Mouse (Mus musculus) kidney, adult 8-10 months (tissue): ENCODE measurements around the gene Itgb3.

Experiments used
- DNase-seq, 2 experiments: peaks; one replicate each; pipeline ENCODE4 v3.0.0; 2022

The Itgb3 gene

DNA sequence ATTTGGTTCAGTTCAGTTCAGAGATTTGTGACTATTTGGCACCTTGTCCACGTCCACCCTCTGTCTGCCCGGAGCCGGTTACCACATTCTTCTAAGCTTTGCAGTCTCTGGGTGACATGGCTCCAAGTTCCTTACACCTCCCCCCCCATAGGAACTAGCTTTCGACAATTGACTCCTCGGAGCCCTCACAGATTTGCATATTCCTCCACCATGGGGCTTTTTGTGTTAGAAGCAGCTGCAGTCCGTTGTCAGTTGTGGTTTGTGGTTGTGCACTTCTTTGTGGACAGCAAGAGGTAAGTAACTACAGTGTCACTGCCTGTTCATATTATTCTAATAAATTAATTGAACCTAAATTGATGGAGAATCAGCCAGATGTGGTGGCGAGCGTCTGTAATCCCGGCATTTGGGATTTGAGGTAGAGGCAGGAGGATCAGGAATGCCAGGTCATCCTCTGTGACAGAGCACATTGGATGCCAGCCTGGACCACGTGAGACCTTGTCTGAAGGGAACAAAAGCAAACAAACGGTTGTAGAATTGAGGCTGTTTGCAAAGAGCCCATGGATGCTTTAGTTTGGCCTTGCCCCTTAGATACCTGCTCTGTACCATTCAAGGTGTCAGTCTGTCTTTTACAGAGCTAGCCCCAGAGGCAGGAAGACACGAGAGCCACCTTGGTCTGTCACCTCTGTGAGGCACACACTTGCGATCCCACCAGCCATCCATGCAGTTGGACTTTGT is 25.0 kb upstream of the Itgb3 start:
- DNase-seq = no peak

DNA sequence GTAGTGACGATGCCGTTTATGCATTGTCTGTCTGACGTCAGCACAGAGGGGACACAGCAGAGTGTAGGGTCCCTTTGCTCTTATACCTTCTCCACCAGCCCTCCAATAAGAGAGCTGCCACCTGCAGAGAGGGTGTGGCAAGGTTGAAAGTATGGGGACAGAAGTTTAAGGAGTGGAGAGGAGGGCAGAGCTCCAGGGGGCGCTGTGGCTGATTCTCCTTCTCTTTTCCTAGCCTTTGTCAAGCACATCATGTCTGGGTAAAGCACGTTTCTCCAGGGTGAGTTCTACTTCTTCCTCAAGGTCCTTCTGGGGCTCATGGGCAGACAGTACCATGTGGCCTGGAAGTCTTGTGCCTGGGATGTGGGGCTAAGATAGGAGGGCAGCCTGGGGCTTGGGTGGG is 22.3 kb upstream of the Itgb3 start:
- no peak for DNase-seq

DNA sequence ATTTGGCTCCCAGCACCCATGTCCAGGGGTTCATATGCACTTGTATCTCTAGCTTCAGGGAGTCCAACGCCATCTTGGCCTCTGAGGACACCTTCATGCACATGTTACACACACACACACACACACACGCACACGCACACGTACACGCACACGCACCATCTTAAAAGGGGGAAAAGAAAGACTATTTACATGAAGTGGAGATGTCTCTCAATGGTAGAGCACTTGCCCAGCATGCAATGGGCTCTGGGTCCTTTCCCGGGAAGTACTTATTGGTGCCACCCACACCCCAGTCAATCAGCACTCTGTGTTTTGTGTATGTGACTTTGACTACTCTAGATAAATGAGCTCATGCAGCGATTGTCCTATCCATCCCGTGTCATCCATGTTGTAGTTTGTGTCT is 19.9 kb upstream of the Itgb3 start:
- DNase-seq = no peak

DNA sequence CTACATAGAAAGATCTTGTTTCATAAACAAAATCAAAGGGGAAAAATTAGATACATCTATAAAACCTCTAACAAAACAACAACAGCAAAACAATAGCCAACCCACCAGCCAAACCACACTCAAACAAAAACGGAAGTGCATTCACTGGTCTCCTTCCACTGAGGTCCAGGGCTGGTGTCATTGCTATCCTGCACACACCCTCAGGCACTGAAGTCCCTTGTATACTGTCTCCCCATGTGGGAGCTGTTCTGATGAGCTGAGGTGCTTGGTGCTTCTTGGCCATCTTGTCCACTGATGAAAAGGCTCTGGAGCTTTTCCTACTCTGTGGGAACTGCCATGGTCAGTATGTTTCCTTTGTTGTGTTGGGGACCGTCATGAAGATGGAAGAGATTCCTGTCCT is 19.3 kb upstream of the Itgb3 start:
- DNase-seq = no peak

DNA sequence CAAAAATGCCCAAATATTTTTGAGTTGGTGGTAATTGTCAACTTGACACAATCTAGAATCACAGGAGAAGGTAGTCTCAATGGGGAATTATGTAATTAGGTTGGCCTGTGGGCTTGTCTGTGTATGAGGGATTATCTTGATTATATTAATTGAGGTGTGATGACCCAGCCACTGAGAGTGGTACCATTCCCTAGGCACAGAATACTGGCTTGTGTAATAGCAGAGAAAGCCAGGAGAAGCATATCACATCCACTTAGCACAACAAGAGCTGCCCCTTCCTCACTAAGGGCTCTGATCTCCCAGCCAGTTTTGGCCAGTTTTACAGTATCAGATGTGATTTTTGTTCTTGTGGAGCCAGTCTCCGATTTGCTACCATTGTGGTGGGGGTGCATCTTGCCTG is 18.2 kb upstream of the Itgb3 start:
- DNase-seq = no peak

DNA sequence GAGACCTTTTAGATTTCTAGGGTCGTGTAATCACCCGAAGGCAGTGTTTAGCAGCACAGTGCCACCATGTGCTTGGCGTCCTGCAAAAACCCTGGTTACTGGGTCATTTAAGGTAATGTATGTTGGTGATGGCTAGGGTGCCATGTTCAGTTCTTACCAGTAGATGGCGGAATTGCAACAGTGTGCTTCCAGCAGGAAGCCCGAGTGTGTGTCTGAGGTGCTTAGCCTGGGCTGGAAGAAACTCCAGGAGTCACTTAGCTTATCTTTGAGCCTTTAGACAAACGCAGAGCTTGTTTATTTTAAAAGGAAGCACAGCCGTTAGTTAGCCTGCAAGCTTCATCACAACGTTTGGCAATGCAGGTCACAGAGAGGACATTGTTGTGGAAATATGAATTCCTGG is 17.7 kb upstream of the Itgb3 start:
- DNase-seq = peak; percentile 73 to 81

DNA sequence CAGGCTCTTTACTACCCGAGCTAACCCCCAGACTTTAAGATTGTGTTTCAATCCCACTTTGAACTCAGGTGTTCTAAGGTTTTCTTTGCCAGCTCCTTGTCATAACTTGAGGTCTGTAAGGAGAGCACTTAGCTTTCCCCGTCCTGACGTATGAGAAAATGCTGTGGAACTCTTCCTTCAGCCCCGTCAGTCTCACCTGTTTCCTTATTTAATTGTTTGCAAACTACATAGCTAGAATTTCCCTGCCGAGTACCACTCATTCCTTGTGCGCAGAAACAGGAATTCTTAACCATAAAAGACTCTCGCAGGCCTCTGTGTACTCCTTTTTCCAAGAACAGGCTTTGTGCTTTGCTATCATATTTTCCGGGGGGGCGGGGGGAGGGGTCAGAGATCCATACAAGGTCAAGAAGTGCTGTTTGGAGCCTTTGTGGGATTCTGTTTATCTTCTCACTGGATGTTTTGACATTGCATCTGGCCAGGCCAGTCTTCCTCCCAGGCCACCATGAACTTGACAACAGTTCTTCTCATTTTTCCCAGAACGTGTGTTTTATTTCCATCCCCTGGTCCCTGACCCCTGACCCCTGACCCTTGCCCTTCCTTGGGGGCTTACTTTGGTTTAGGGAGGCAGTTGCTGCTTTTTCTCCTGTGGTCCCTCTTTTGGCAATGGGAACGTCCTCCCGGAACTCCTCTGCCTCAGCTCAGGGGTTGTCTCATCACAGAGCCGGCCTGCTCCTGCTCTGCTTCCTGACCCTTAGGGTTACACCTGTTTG is 15.5 kb upstream of the Itgb3 start:
- DNase-seq = no peak

DNA sequence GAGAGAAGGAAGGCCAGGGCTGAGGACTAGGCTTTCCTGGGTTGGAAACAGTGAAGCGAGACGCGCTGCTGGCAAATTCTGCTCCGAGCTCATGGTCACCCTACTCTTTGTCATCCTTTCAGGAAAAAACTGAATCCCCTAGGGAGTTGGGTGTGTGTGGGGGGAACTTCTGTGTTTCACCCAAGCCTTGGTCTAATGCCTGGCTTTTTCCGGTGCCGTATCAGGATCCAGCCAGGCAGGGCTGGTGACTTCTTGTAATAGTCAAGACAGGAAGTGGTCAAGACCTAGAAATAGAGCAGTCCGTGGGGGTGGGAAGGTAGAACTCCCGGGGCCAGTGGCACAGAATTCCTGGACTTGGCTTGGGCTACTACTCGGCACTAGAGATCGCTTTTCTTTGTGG is 11.4 kb upstream of the Itgb3 start:
- DNase-seq = peak; percentile 18 to 24

DNA sequence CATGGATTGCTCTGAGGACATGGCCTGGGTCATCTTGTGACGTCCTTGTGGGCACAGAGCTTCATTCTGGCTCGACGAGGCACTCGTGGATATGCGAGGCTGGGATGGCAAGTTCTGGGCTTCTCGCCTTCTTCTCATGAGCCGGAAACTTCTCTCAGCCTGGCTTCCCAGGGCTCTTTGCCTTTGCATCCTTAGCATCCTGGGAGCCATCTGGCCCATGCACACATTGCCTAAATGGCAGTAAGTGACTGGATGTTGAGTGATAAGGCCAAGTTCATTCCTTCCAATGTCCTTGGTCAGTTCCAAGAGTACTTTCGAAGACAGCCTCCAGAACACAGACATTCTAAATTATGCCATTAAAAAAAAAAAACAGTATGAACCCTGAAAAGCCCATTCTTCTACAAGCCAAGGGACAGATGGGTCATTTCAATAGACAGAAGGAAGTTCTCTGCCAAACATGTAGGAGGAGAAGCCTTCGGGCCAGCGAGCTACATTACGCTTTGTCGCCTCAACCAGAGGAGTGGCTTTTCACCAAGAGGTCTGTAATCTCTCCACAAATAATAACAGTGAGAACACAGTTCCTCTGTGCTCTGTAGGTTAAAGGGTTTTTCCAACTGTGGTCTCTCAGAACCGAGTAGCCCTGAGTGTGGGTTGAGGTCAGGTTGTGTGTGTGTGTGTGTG is 8.4 kb upstream of the Itgb3 start:
- peak in 1 of 2 experiments; percentile 9 for DNase-seq

DNA sequence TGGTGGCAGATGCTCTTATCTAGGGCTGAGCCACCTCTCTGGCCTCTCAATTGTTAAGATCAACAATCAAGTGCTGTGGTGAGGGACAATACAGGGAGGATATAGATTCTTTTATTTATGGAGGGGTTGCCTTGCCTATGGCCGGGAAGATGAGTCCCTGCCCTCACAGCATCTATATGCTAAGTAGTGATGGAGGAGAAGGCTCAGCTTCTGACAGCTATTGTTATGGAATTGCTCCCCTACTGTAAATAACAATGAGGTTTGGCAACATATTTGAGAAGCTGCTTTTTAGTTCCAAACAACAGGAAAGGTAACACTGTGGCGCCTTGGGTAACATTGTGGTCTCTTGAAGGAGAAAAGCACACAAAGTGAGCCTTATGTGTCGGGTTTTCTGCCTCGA is 7.1 kb upstream of the Itgb3 start:
- DNase-seq = no peak

DNA sequence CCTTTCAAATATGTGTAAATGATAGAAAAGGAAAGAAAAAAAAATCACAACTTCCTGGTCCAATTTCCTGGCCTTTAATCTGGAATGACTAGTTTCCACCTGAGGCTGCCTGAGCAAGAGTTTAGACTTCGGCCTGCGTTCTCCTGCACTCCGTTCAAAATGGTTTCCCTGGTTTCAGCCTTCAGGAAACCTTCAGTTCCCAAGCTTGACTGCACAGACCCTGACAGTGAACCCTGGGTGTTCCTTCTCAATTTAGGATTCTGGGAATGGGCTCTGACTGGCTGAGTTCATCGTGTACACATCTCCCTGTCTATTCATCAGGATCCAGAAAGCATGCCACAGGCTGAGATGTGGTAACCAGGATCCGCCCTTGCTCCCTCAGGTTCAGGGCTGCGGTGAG is 3.6 kb upstream of the Itgb3 start:
- no peak for DNase-seq

DNA sequence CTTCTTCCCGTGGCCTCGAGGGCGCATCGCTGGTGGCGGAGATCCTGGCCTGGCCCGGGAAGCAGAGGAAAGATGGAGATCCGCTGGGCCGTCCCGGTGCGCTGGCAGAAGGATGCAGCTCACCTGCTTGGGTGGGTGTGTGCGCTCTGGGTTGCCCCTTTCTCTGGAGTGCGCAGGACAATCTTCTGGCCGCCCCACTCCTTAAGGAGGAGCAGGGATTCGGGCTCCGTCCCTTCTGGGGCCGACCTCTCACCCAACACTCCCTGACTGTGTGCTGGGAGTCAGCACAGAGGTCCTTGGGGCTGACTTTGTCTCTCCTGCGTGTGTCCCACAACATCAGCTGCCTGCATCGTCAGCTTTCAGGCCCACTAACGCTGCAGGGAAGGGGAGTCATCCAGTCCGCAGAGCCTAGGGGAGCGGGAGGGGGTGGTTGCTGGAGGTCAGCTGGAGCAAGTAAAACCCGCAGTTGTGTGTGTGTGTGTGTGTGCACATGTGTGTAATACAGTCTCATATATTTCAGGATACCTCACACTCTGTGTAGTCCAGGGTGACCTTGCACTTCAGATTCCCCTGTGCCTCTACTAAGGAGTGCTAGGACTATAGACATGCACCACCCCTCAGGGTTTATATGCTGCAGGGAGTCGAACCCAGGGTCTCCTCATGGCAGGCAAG is 585 bp downstream of the Itgb3 start:
- DNase-seq = no peak

DNA sequence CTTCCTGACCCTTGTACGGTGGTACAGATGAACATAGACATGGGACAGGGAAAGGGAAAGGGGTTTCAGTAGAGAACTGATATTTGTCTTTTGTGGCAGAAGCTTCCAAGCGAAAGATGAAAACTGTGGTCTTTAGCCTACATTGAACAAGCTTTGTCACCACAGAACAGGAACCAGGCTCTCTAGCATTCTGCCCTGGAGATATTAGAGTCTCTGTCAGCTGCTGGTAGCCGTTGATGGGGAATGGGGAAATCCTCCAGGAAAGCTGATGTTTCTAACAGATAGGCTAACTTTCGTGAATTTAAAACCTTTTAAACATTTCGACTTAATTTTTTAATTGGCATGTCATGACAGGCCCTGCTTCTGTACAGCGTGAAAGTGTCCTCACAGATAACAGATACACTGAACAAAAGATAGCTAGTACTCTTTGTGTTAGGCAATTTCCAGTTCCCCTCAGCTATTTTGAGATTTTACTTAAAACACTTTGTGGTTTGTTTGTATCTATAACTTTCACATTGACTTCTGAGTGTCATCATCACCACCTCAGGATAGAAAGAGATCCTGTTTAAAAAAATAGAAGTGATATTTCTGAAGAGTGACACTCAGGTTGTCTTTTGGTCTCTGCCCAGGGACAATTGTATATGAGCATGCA is 1.4 kb downstream of the Itgb3 start:
- no peak for DNase-seq

DNA sequence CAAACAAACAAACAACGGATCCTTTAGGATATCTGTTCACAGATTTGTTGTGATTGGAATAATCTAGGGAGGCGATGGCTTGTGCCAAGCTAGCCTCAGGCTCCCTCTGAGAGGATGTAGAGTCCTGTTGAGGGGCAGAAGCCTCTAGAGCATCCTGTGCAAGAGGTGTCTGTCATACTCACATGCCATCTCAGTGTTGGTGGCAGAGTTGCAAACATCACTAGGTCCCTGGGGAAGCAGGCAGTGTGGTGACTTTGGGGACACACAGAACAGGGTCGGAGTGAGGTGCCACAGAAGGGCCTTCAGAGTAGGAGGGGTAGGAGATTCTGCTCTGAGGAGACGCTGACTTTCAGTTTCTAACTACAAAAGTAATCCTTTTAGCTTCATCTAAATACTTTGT is 1.9 kb downstream of the Itgb3 start:
- DNase-seq = no peak

DNA sequence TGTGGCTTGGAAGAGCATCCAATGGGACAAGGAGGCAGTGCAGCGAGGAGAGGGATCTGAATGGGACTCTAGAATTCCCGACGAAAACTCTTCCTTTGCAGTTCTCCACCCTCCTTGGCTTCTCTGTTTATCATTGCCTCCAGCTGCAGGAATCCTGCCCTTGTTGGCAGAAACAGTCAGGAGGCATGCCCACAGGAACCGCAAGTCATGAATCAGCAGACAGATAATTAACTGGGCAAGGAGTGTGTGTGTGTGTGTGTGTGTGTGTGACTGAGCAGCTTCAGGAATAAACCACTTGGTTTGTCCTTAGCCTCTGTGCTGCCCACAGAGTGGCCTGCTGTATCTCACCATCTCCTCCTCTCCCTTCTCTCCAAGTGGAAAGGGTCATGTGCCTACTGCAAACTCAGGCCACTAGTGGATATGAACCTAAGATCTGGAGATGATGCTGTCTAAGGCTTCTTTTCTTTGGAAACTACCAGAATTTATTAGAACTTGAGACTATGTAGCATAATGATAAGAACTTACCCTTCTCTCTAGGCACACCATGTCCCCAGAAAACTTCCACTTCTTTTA is 3.9 kb downstream of the Itgb3 start:
- DNase-seq = peak; percentile 47 to 60

DNA sequence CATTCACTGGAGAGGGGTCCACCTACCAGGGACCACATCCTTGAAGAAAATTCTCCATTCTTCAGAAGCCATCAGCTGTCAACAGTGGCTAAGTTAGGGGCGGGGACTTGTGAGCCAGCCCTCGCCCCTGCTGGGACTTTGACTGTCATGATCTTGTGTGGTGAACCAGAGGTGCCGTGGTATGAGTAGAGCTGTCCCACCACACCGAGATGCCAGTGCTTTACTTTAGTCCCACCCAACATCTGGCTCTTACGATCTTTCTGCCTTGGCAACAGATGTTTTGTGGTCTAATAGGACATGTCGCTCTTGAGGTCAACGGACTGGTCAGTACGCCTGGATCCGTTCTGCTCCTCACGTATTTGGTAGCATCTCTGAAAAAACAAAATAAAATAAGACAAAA is 5.8 kb downstream of the Itgb3 start:
- DNase-seq = no peak

DNA sequence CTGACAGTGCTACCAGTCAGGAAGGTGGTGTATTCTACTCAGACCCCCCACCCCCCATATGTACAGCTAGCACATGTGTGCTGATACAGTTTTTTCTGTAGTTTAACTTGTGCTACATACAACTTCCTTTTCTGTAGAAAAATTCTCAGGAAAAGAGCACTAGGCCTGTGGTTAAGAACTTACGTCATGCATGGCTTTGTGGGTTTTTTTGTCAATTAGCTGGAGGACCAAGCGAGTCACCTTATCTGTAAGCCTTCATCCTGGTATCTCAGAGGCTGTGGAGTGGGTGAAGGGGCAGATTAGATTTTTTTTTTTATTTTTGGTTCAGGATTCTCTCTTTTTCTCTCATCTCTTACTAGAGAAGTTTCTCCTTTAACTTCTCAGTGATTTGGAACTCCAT is 6.3 kb downstream of the Itgb3 start:
- DNase-seq = no peak

DNA sequence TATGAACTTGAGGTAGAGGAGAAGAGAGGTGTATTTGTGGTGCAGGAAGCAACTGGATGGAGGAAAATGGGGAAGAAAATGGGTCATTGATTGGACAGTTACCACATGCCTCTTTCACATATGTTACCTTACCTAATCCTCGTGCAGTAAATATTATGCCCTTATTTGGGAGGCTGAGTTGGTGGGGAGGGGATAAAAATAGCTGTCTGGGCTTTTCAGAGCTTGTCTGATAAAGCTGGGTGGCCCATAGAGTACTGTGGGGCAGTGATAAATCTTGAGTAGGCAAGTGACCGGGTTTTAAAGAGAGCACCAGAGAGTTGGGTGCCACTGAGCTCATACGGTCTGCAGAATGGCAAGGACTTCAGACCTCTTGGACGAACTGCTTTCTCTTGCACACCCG is 8.4 kb downstream of the Itgb3 start:
- DNase-seq = no peak

DNA sequence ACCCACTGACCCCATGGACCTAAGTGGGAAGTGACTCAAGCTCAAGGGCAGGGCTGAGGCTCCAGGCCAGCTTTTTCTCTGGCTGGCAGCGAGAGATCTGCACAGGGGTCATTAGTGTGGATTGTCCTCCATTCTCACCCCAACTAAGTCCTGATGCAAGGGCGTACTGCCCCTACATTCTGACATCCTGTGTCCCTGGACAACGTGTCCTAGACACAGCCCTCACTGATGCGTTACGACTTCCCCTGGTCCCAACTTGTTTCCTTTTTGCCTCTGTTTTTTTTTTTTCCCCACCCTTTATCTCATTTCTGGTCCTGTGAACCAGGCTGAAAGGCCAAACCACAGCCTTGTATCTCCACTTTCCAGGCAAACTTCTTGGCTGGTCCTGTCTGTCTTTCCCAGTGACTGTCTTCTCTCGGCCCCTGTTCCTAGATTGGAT is 10.9 kb downstream of the Itgb3 start:
- DNase-seq = no peak

DNA sequence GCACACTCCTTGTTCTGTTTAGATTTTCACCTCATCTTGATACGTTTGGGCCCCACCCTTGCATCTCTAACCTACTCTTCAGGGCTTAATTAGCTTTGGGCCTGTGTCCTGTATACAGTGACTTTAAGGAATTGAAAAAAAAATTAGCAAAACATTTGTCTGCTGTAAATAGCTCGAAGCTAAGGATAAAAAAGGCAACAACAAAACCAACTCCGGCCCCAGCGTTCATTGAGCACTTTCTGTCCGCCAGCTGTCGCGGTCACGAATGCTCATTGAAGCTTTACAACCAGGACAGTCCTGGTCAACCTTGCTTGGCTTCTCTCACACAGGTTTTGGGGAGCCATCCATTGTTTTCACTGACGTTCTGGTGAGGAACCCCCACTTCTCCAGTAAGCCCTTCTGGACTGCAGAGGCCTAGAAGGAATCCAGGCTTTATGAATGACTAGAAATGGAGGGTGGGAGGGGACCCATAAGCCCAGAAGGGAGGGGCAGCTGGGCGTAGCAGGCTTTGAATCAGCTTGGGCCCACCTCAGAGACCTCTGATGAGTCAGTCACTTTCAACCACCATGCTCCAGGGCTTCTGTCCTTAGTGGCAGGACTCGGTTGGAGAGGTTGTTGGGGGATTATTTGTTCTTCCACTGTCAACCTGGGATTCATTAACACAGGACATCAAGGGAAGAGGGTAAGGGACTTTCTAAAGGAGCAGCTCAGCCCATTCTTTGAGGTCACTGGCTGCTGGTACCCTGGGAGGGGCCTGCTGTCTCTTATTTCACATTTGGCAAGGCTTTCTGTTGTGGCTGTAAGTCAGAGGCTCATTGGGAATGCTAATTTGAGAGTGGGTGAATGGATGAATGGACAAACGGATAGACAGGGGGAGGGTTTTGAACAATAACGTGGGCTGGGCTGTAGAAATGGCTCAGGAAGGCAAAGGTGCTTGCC is 11.6 kb downstream of the Itgb3 start:
- no peak for DNase-seq
